Mouse (Mus musculus) right cerebral cortex, postnatal 10 days (tissue): Measurements from ENCODE around the gene Pitpnm3.

Experiments used
- DNase-seq, 2 experiments: peaks; one replicate each; pipeline ENCODE4 v3.0.0; 2021; ENCODE audit warnings: low spot score in 2 of 2

Gene Pitpnm3

DNA sequence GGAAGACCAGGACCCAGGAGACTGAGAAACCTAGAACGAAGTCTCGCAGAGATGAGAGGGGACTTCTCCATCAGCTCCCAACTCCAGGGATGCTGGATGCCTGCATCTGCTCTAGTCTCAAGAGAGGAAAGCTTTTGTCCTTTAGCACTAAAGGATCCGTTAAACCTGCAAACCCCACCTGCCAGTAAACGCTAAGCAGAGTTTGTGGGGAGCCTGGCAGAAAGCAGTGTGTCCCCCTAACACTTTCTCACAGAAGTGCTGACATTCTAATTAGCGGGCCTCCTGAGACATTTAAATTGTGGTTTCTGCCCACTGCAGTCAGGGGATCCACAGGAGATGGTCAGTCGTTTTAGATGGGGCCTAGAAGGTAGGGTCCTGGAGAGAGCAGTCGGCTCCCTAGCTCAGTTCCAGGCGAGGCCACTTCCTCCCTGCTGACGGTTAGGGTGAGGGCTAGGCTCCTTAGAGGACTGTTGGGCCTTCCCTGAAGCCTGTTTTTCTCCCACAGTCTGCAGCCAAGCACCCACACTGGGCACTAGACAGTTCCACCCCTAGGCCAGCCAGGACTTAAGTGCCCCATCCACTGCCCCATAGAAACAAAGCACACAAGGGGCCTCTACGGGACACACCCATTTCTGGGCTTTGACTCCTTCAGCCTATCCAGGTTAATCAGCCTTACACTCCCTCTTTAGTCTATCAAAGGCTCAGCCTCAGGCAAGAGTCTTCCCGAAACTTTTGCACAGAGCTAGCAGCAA lies 829 bp upstream of the Pitpnm3 start:
- DNase-seq: no peak

GRCm38 (mm10) chr11:72134536-72135382 lies 819 bp downstream of the Pitpnm3 start:
- no peak for DNase-seq

GRCm38 (mm10) chr11:72133075-72133474 lies 2.5 kb downstream of the Pitpnm3 start:
- no peak for DNase-seq

DNA sequence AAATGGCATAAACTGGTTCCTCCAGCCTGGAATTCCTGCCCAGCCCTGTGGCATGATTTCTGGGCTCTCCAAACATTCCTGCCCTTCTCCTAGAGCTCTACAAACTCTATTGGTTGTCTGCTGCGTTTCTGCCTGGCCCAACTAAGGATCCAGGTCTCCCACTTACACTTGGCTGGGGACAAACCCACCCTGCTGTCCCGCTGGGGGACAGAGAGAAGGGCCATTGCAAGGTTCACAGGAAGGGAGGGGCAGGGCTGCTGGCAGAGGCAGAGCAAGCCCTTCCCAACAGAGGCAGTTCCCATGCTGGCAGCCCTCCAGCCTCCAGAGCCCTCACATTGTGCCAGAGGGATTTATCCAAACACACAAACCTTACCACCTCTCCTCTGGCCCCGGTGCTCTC lies 3.3 kb downstream of the Pitpnm3 start:
- DNase-seq: peak in 1 of 2 experiments; percentile 70

GRCm38 (mm10) chr11:72131697-72132096 lies 3.9 kb downstream of the Pitpnm3 start:
- DNase-seq: no peak

GRCm38 (mm10) chr11:72130905-72131304 lies 4.7 kb downstream of the Pitpnm3 start:
- no peak for DNase-seq

DNA sequence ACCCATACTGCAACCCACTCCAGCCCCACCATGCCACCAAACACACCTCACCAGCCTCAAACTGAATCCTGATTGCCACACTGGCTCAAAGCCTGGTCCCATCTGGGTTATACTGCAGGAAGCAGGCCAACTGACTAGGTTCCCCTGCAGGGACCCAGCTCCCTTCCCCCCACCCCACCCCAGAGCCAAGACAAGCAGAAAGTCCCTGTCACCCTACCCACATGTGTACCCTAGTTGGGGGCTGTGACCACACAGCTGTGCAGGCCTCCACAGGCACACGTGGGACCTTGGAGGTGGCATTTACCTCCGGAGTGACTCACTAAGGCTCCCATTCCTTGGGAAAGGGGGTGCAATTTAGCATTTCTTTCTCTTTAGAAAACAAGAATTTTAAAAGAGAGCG lies 5.1 kb downstream of the Pitpnm3 start:
- DNase-seq: no peak

- peak in 1 of 2 experiments; percentile 61 for DNase-seq
Observed at GRCm38 (mm10) chr11:72130021-72130420, 5.6 kb downstream of the Pitpnm3 start.

- DNase-seq: no peak
Observed at GRCm38 (mm10) chr11:72129032-72129894, 6.3 kb downstream of the Pitpnm3 start.

GRCm38 (mm10) chr11:72127450-72128189 lies 8.0 kb downstream of the Pitpnm3 start:
- DNase-seq: no peak

DNA sequence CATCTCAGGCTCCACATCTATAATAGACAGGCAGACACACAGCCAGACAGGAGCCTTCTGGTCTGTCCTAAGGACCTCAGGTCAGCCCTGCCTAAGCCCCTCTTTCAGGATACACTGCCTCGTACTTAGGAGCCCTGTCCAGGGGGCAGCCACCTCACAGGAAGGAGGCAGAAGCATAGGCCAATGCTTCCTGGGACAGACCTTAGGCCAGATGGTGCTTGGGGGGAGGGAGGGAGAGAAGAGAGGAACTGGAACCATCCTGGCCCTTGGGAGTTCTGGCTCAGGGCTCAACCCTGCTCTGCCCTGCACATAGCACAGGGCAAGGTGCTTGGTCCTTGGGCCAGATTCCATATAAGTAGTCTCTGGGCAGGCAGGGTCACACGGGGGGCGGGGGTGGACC lies 9.8 kb downstream of the Pitpnm3 start:
- no peak for DNase-seq

DNA sequence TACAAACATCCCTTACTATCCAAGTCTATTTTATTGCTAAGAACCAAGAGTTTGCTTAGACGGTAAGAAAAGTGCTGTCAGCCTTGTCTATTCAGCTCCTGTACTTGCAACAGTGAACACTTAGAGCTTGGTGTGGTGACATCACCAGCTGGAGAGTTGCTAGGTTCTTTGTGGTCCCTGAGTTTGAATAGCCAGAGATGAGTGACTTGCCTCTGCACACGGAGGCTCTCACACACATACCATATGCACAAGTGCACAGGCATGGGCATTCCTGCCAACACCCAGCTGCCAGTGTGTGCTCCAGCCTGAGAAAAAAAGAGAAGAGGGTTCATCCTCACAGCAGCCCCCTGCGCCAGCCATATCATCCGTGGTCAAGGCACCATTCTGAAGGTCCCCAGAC lies 12.0 kb downstream of the Pitpnm3 start:
- DNase-seq: no peak

DNA sequence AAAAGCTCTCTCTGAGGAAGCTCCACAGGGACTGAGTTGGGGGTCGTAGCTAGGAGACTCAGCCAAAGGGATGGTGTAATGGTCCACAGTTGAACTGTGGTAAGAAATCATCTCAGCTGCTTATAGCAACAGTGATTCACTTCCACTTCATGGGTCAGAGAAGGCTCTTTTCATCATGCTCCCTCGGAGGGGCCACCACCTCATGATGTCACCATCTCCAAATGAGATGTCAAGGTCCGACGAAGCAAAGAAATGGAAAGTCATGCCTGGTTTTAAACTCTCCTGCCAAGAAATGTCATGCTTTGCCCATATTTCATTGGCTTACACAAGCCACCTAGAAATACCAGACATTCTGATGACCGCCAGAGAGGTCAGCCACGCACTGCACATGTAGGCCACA lies 15.2 kb downstream of the Pitpnm3 start:
- DNase-seq: no peak

DNA sequence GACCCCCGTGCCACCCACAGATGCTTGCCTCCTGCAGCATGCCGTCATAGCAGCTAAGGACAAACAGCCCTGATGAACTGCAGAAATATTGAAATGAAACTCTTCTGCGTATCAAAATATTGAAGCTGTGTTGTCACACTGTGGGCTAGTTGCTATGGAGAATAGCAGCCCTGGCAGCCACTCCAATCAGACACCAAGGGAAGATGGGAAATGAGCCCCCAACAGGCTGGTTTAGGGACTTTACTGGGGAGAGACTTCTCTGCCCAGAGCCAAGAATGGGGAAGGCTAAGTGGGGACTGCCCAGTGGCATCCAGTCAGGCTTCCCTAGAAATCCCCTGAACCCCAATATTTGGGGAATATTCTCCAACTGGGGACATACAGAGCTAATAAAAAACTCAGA lies 16.9 kb downstream of the Pitpnm3 start:
- peak in 1 of 2 experiments; percentile 51 for DNase-seq

DNA sequence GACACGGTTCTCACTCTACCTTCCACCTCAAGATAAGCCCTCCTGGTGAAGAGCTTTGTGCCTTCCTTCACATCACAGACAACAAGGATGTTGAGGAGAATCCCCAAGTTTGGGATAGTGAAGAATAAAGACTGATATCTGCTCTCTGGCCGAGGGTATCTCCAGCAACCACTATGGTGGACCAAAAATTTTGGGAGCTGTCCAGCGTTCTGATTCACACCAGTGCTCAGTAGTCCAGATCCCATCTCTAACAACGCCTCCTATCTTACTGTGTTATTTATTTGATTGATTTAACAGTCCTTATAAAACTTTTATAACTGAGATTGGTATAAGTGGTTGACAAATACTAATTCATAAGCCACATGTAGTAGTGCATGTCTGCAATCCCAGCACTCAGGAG lies 22.3 kb downstream of the Pitpnm3 start:
- DNase-seq: no peak

DNA sequence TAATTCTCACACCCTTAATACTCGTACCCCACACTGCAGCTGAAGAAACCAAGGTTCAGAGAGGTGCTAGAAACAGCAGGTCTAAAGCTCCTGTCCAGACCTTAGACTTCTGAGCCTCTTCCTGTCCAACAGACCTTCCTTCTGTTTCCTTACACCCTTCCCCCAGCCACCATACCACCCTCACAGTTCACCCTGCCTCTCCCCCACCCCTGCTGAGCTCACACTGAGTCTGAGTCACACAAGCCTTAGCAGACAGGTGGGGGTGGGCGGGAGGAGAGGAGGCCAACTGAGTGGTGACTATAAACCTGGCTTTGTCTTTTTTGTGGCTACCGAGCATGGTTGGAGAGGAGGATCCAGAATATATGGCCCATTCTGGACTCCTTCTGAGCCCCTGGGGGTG lies 24.9 kb downstream of the Pitpnm3 start:
- DNase-seq: no peak

DNA sequence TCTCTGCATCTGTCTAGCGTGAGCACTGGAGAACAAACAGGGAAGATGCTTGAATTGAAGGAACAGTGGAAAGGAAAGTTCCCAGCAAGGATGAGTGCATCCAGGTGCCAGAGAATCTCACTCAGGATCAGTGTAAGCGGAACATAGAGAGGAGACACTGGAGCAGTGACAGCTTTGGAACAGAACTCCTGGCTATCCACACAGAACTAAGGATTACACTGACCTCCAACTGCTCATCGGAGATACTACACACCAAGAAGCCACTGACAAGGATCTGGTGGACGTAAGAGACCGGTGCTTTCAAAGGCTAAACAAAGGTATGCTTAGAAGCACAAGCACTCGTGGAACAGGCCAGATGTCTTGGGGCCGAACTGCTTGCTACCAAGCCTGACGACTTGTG lies 31.4 kb downstream of the Pitpnm3 start:
- no peak for DNase-seq

DNA sequence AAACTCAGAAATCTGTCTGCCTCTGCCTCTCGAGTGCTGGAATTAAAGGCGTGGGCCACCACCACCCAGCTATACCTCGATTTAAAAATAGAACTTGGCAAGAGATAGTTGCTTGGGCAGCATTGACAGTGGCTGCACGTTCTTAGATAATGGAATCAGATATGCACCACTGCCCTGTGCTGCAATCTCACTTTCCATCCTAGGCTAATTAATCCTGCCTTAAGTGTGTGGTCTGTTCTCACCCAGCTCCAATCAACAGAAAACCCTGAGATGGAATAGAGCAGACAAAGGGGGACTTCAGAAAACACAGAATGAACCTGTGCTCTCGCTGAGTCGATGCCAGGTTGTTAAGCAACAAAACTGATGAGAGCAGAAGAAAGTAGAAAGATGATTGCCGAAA lies 32.0 kb downstream of the Pitpnm3 start:
- no peak for DNase-seq

- no peak for DNase-seq
Observed at GRCm38 (mm10) chr11:72100996-72101395, 34.6 kb downstream of the Pitpnm3 start.

DNA sequence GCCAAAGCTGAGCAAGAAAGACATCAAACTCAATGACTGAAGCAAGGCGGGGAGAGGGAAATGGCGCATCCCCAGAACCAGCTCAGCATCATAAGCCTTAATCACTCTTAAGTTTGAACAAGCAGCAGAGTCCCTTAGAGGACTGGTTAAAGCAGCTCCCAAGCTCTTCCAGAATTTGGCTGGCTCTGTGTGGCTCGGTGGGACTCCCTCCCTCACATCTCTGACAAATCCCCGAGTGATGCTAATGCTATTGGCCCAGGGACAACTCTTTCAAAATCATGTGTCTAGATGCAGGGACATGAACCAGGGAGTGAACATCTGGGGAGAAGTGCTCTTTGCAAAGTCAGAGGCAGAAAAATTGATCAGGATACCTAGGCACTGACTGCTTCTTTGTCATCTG lies 36.4 kb downstream of the Pitpnm3 start:
- no peak for DNase-seq

DNA sequence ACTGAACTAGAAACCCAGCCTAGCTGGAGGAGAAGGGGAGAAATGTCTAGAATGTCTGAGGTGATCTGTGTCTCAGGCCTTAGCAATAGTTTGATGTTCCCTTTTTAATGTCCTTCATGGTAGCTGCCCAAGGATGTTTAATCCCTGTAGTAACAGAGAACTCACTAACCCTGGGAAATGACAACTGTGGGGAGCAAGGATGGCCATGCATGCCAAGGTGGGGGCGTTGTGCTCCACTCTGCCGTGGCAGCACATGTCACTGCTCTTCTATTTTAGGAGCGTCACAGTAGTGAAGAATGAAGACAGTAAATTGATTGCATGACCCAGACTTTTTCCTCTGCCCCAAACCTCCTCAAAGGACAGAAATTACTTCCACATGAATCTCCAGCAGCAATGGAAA lies 37.6 kb downstream of the Pitpnm3 start:
- DNase-seq: no peak
